8 mouse cellular contexts compared by ENCODE assay signal in genomic region chr1:22533146-22534096, GRCm38 (mm10).
A peak's percentile ranks its signal among the peaks of the same experiment; 100 is the strongest.
DNase-seq lines count a peak whose midpoint lies in the region; ATAC-seq and TF ChIP-seq lines count a peak whose summit lies in the region.

No protein-coding gene starts in this region.

- peak; percentile 92 for ATAC-seq in kidney, embryonic 15.5 days (replicated peaks; ENCODE audit: low FRiP score)
- ATAC-seq in embryonic facial prominence, embryonic 15.5 days (ENCODE audit: insufficient number of reproducible peaks, low FRiP score, low TSS enrichment, low read depth) = peak; percentile 60
- ATAC-seq in hindbrain, embryonic 14.5 days (ENCODE audit: low FRiP score) = peak; percentile 91
- ATAC-seq in liver, embryonic 16.5 days (ENCODE audit: low read depth) = no peak

- H3K27ac ChIP-seq in kidney, embryonic 15.5 days = no peak overlapping the region
- no peak overlapping the region for H3K27ac ChIP-seq in embryonic facial prominence, embryonic 15.5 days (replicated peaks)
- H3K27ac ChIP-seq in hindbrain, embryonic 14.5 days = peak overlapping the region; percentile 76
- no peak overlapping the region for H3K27ac ChIP-seq in liver, embryonic 16.5 days (ENCODE audit: low read length)

- peaks cover 57% of the 10 kb centered on the region for H3K27me3 ChIP-seq in kidney, embryonic 15.5 days
- H3K27me3 ChIP-seq in embryonic facial prominence, embryonic 15.5 days = peaks cover 48% of the 10 kb centered on the region
- peaks cover 21% of the 10 kb centered on the region; the same call in 1 of the 2 replicates for H3K27me3 ChIP-seq in hindbrain, embryonic 14.5 days (ENCODE audit: control insufficient read depth, insufficient read depth, low read length)
- peaks cover 19% of the 10 kb centered on the region for H3K27me3 ChIP-seq in liver, embryonic 16.5 days (ENCODE audit: control insufficient read depth, insufficient read depth, low read depth, low read length)

- TF ChIP-seq POLR2A in brain, embryonic 14.5 days (IDR thresholded peaks at IDR 0.05; ENCODE audit: borderline replicate concordance, extremely low read depth, insufficient read depth, insufficient read length, poor library complexity, severe bottlenecking) = no peak

- DNase-seq in kidney, adult 9 months = no peak
- peak; percentile 78 for DNase-seq in brain, embryonic 14.5 days (ENCODE audit: low read depth)
- peak; percentile 61 for DNase-seq in hindbrain, embryonic 14.5 days (ENCODE audit: low spot score)
- peak; percentile 65 for DNase-seq in right cerebral cortex, postnatal 25 days
- DNase-seq in spleen, postnatal 14 days (ENCODE audit: low spot score in 2 of 2) = no peak

- peak; percentile 35; the same call in 1 of the 2 replicates for TF ChIP-seq CTCF in brain, embryonic 14.5 days (IDR thresholded peaks at IDR 0.05; ENCODE audit: borderline replicate concordance, extremely low read depth, insufficient read depth, insufficient read length)

- no peaks in the 10 kb centered on the region for H3K36me3 ChIP-seq in kidney, embryonic 15.5 days
- H3K36me3 ChIP-seq in embryonic facial prominence, embryonic 15.5 days = no peaks in the 10 kb centered on the region
- H3K36me3 ChIP-seq in hindbrain, embryonic 14.5 days (replicated peaks; ENCODE audit: control insufficient read depth, insufficient read depth) = no peaks in the 10 kb centered on the region
- H3K36me3 ChIP-seq in liver, embryonic 16.5 days (ENCODE audit: control insufficient read depth, insufficient read depth) = no peaks in the 10 kb centered on the region

- H3K4me2 ChIP-seq in kidney, embryonic 15.5 days = peak overlapping the region; percentile 99
- H3K4me2 ChIP-seq in embryonic facial prominence, embryonic 15.5 days (replicated peaks) = peak overlapping the region; percentile 98
- peak overlapping the region; percentile 67 for H3K4me2 ChIP-seq in hindbrain, embryonic 14.5 days (replicated peaks)
- peak overlapping the region; percentile 53 for H3K4me2 ChIP-seq in liver, embryonic 16.5 days (ENCODE audit: low read depth, low read length)

- H3K9ac ChIP-seq in kidney, embryonic 15.5 days = peak overlapping the region; percentile 47; the same call in 1 of the 2 replicates
- H3K9ac ChIP-seq in embryonic facial prominence, embryonic 15.5 days = peak overlapping the region; percentile 33; the same call in 1 of the 2 replicates
- H3K9ac ChIP-seq in hindbrain, embryonic 14.5 days = peak overlapping the region; percentile 61
- H3K9ac ChIP-seq in liver, embryonic 16.5 days (ENCODE audit: low read depth, low read length) = no peak overlapping the region

- peak overlapping the region; percentile 68 for H3K4me3 ChIP-seq in kidney, embryonic 15.5 days (replicated peaks)
- peak overlapping the region; percentile 63 for H3K4me3 ChIP-seq in embryonic facial prominence, embryonic 15.5 days (replicated peaks)
- peak overlapping the region; percentile 50 for H3K4me3 ChIP-seq in hindbrain, embryonic 14.5 days (replicated peaks; ENCODE audit: low read length)
- H3K4me3 ChIP-seq in liver, embryonic 16.5 days (ENCODE audit: low read depth, low read length) = peak overlapping the region; percentile 46

- H3K9me3 ChIP-seq in kidney, embryonic 15.5 days (replicated peaks) = no peaks in the 10 kb centered on the region
- H3K9me3 ChIP-seq in embryonic facial prominence, embryonic 15.5 days (replicated peaks) = no peaks in the 10 kb centered on the region
- no peaks in the 10 kb centered on the region for H3K9me3 ChIP-seq in hindbrain, embryonic 14.5 days (ENCODE audit: control insufficient read depth, low read length)
- no peaks in the 10 kb centered on the region for H3K9me3 ChIP-seq in liver, embryonic 16.5 days (replicated peaks; ENCODE audit: control insufficient read depth, low read length)

- WGBS in kidney, embryonic 15.5 days = under 1% methylated on average over 111 of the region's 112 CpGs
- under 1% methylated on average over 107 of the region's 112 CpGs for WGBS in embryonic facial prominence, embryonic 15.5 days
- under 1% methylated on average over 100 of the region's 112 CpGs for WGBS in hindbrain, embryonic 14.5 days
- 2% methylated on average over 112 of the region's 112 CpGs for WGBS in liver, embryonic 16.5 days (ENCODE audit: insufficient replicate concordance)

- peaks cover 12% of the 10 kb centered on the region for H3K4me1 ChIP-seq in kidney, embryonic 15.5 days
- peaks cover 8% of the 10 kb centered on the region; the same call in 1 of the 2 replicates for H3K4me1 ChIP-seq in embryonic facial prominence, embryonic 15.5 days
- H3K4me1 ChIP-seq in hindbrain, embryonic 14.5 days (replicated peaks; ENCODE audit: control insufficient read depth, insufficient read depth, low read length) = no peaks in the 10 kb centered on the region; the same call in 1 of the 2 replicates
- H3K4me1 ChIP-seq in liver, embryonic 16.5 days (ENCODE audit: control insufficient read depth, low read depth, low read length) = no peaks in the 10 kb centered on the region

Comparison
In these comparisons a context has a peak if more than half of its experiments do, and no peak if none do; other contexts are left out.
1. DNase-seq: peak in brain, embryonic 14.5 days (single experiment), hindbrain, embryonic 14.5 days (single experiment) and right cerebral cortex, postnatal 25 days (single experiment); none in kidney, adult 9 months (single experiment) and spleen, postnatal 14 days (0 of 2).
2. Peak in every context shown above with its lines, with median percentiles within 50 percentile points of each other: H3K4me2 ChIP-seq and H3K4me3 ChIP-seq.